Mouse (Mus musculus) neural tube, embryonic 13.5 days (tissue): Measurements from ENCODE around the gene Glg1. TPM values are rescaled to one million over a fixed set of nuclear protein-coding genes. Genes with fewer than 3 reads are reported as not detected.
"Not testable (repeated sequence)": the region's sequence is repeated elsewhere in the genome, so short reads cannot be mapped to it uniquely, and the experiment has no call there.

Experiments
- ATAC-seq: fragments of 200-750 bp; cut with Nextera tagmentation; 2 replicates; pipeline ENCODE4 v1.8.0; 2017; ENCODE audit warnings: low read depth, mild to moderate bottlenecking, moderate TSS enrichment, moderate library complexity
- H3K27ac ChIP-seq: fragments of 300-500 bp; sonication (generic); replicated peaks from 2 replicates; pipeline ENCODE4 v1.5.1; 2015; ENCODE audit warnings: moderate library complexity, mild to moderate bottlenecking, inconsistent platforms
- H3K27me3 ChIP-seq: fragments of 300-500 bp; sonication (generic); 2 replicates; pipeline ENCODE4 v1.6.1; 2015; ENCODE audit warnings: mild to moderate bottlenecking, inconsistent platforms
- H3K36me3 ChIP-seq: fragments of 300-500 bp; sonication (generic); 2 replicates; pipeline ENCODE4 v1.6.1; 2015; ENCODE audit warnings: mild to moderate bottlenecking, inconsistent platforms
- H3K4me1 ChIP-seq: fragments of 300-500 bp; sonication (generic); replicated peaks from 2 replicates; pipeline ENCODE4 v1.6.1; 2015; ENCODE audit warnings: inconsistent platforms
- H3K4me2 ChIP-seq: fragments of 300-500 bp; sonication (generic); 2 replicates; pipeline ENCODE4 v1.6.1; 2015; ENCODE audit warnings: inconsistent platforms, mild to moderate bottlenecking, moderate library complexity
- H3K4me3 ChIP-seq: fragments of 300-500 bp; sonication (generic); 2 replicates; pipeline ENCODE4 v1.5.1; 2015; ENCODE audit warnings: mild to moderate bottlenecking, inconsistent platforms
- H3K9ac ChIP-seq: fragments of 300-500 bp; sonication (generic); 2 replicates; pipeline ENCODE4 v1.6.1; 2015; ENCODE audit warnings: moderate library complexity, mild to moderate bottlenecking, inconsistent platforms
- H3K9me3 ChIP-seq: fragments of 300-500 bp; sonication (generic); 2 replicates; pipeline ENCODE4 v1.6.1; 2016; ENCODE audit warnings: inconsistent platforms
- WGBS: fragments of 180-500 bp; shearing (Covaris S2); methylation state at CpG from one replicate; pipeline ENCODE4 v1.1.7; 2015; 5-methylcytosine and 5-hydroxymethylcytosine counted together
- polyA plus RNA-seq: library from polyadenylated mRNA; unstranded; fragments of >200 nt; fragmentation: Nextera tagmentation; extraction: Ambion mirVana; gene quantifications from 2 replicates; pipeline ENCODE4 v1.2.1, GENCODE M21; 2015

The Glg1 gene
- polyA plus RNA-seq, result 69.5 and 83.4 TPM in 2 replicates

DNA sequence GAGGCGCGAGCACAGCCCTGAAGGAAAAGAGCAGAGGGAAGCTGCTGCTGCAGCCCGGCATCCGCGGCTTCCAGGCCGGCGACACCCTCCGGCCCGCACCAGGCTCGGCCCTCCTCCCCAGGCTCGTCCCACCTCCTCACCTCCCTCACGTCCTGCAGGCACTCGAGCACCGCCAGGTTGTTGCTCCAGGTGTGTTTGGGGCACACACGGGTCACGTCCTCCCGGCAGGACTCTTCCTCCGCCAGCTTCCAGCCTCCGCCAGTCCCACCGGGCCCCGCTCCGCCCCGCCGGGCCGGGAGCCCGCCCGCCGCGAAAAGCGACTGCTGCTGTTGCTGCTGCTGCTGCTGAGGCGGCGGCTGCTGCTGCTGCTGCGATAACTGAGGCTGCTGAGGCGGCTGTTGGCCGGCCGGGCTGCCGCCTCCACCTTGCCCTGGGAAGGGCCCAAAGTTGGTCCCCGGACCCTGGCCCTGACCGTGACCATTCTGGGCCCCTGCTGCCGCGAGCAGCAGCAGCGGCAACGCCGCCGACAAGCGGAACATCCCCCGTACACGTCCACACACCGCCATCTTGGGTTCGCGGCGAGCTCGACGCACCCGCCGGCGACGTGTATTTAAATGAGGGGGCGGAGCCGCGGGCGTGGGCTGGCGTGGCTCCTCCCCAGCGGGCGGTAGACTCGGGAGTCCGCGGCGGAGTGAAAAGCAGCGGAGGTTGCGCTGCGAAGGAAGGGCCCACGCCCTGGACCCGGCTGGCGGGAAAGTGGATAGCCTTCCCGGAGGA lies at the start of gene Glg1:
TSS of gene Glg1 (minus strand) at position 586 of the 777 bp plus-strand sequence.
- H3K9ac ChIP-seq, result peak within 1 kb of the TSS; percentile 96
- H3K4me3 ChIP-seq, result peak within 1 kb of the TSS; percentile 69
- ATAC-seq, result peak; percentile 96
- peaks cover 14% of the 10 kb centered on the region for H3K4me1 ChIP-seq
- no peaks in the 10 kb centered on the region for H3K27me3 ChIP-seq
- no peaks in the 10 kb centered on the region for H3K9me3 ChIP-seq
- 0 out of 2 replicates have a peak, but pooled peaks cover 4% of the 10 kb centered on the region for H3K36me3 ChIP-seq
- H3K27ac ChIP-seq, result peak within 1 kb of the TSS; percentile 99
- H3K4me2 ChIP-seq, result peak within 1 kb of the TSS; percentile 66
- under 1% methylated on average over 76 of the region's 76 CpGs for WGBS

DNA sequence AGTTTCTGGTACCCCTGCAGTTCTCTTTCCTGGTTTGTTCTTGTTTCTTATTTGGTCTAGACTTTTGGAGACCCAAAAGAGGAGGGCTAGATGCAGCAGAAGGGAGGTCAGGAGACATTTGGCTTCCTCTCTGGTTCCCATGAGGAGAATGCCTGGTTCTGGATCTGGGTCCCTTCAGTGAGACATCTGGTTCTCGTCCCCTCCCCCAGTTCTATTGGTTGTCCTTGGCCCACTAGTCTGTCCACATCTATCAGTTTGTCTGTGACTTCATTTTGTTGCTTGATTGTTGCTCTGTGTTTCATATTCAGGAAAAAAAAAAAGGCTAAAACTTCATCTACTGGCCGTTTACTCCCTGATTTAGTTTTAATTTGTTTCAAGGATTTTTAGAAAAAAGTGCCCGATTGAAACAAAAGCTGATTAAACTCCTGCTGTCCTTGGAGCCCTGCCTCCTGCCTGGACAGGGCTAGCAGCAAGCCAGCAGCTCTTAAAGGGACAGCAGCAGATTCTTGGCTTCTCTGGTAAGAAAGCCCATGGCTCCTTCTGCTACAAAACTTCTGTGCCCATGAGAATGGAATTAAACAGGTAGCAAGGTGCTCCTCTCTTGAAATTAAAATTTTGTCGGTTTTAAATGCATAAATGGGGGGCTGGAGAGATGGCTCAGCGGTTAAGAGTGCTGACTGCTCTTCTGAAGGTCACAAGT lies 46.2 kb upstream of the Glg1 start:
- no peak for ATAC-seq
- no peaks in the 10 kb centered on the region for H3K27me3 ChIP-seq
- H3K9ac ChIP-seq, result no peak overlapping the region
- H3K4me2 ChIP-seq, result no peak overlapping the region
- no peaks in the 10 kb centered on the region for H3K36me3 ChIP-seq
- 44% methylated on average over 5 of the region's 5 CpGs for WGBS
- no peak overlapping the region for H3K4me3 ChIP-seq
- no peaks in the 10 kb centered on the region for H3K9me3 ChIP-seq
- H3K27ac ChIP-seq, result no peak overlapping the region
- no peaks in the 10 kb centered on the region; the same call in 1 of the 2 replicates for H3K4me1 ChIP-seq

DNA sequence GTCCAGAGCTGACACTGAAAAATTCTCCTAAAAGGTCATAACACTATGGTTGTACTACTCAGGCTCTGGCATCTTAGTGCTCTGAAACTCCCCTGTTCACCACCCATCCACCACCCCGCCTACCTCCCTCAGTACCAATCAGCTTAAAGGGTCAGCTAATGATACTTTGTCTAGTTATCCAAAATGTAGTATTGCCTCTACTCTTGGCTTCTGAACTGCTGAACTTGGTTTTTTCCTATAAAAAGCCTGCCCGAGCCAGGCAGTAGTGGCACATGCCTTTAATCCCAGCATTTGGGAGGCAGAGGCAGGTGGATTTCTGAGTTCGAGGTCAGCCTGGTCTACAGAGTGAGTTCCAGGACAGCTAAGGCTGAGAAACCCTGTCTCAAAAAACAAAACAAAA lies 45.3 kb upstream of the Glg1 start:
- H3K9ac ChIP-seq, result no peak overlapping the region
- H3K27me3 ChIP-seq, result no peaks in the 10 kb centered on the region
- no peak for ATAC-seq
- H3K27ac ChIP-seq, result no peak overlapping the region
- H3K9me3 ChIP-seq, result no peaks in the 10 kb centered on the region
- H3K4me3 ChIP-seq, result no peak overlapping the region
- H3K36me3 ChIP-seq, result no peaks in the 10 kb centered on the region
- WGBS, result 93% methylated on average over 3 of the region's 3 CpGs
- peaks cover 2% of the 10 kb centered on the region for H3K4me1 ChIP-seq
- H3K4me2 ChIP-seq, result no peak overlapping the region

DNA sequence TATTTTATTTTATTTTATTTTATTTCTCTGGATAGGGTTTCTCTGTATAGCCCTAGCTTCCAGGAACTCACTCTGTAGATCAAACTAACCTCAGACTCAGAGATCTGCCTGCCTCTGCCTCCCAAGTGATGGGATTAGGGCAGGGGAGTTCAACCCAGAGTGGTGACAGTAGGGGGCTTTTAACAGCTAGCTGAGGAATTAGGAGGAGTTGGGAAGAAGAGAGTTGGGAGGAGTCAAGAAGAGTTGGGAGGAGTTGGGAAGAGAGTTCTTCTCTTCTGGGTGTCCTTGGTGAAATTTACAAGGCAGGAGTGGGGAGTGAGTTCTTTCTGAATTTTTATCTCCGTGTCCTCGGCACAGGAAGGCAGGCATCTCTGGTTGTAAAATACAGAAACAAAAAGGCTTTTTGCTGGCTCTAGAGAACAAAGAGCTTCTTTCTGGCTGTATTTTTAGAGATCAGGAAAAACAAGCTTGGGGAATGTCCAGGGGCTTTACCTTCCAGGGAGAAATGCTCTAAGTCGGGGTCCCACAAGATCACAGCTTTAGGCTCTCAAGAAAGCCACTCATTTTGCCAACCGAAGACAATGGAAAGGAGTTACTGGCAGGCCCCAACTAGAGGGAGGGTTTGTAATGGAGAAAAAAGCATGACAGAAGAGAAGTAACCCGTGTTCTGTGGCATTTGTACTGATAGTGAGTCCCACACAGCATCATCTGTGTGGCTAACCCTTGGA lies 44.2 kb upstream of the Glg1 start:
- H3K9me3 ChIP-seq, H3K36me3 ChIP-seq, ATAC-seq, H3K27me3 ChIP-seq, H3K9ac ChIP-seq, H3K4me3 ChIP-seq, H3K4me2 ChIP-seq, H3K27ac ChIP-seq: not testable (repeated sequence)
- WGBS, result 66% methylated on average over 5 of the region's 5 CpGs
- peaks cover 12% of the 10 kb centered on the region for H3K4me1 ChIP-seq

DNA sequence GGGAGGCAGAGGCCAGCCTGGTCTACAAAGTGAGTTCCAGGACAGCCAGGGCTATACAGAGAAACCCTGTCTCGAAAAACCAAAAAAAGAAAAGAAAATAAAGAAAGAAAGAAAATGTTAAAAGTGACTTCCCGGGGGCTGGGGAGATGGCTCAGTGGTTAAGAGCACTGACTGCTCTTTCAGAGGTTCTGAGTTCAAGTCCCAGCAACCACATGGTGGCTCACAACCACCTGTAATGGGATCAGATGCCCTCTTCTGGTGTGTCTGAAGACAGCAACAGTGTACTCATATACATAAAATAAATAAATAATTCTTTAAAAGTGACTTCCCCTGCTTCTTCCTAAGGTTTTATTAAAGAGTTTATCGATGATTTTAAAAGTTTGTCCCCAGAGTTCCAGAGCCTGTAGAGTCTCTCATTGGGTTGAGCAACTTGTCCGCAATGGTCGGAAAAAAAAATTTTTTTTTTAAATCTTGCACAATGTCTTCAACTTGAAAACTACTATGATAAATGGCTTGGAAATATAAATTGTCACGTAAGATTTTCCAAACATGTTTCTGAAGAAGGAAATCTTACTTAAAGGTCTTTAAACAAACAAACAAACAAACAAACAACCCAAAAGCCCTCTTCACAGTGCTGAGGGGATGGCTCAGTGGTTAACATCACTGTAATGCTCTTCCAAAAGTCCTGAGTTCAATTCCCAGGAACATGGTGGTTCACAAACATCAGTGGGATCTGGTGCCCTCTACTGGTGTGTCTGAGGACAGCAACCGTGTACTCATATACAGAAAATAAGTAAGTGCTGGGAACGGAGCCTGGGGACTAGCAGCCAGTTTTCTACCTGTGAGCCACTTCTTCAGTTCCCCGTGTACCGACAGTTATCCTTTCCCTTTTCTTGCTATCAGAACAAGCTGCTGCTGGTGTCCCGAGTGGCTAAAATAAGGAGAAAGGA lies 41.9 kb upstream of the Glg1 start:
- H3K27me3 ChIP-seq, result no peaks in the 10 kb centered on the region
- H3K4me3 ChIP-seq, result peak overlapping the region; percentile 97
- no peak overlapping the region for H3K27ac ChIP-seq
- WGBS, result 69% methylated on average over 11 of the region's 11 CpGs
- no peak for ATAC-seq
- peak overlapping the region; percentile 46 for H3K4me2 ChIP-seq
- H3K36me3 ChIP-seq, result peaks cover 11% of the 10 kb centered on the region
- no peaks in the 10 kb centered on the region for H3K9me3 ChIP-seq
- no peak overlapping the region for H3K9ac ChIP-seq
- peaks cover 17% of the 10 kb centered on the region for H3K4me1 ChIP-seq

DNA sequence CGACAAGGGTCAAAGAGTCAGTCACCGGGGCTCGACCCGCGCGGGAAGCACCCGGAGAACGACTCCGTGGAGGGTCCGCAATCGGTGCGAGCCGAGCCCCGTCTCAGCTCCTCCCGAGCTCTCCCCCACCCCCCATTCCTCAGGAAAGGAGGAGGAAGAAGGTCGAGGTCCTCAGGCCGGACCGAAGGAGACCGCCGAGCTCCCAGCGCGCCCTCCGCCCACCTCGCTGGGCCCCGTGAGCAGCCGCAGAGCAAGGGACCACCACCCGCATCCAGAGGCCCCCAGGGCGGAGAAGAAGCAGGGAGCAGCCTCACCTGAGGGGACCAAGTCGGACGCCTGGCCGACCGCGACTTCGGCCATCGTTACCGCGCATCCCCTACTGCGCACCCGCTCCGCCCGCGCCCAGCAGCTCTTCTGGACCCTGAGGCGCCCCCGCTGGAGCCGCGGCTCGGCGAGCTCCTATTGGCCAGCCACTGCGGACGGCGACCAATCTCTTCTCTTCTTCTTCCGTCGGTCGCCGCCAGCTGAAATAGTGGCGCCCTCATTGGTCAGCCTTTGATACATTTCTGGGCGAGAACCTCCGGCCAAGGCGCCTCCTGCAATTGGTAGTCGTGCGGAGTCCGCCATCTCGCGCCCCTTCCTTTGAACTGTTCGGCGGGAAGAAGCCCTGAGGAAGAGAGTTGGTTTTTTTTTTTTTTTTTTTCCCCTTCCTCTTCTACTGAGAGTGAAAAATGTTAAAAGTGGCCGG lies 41.0 kb upstream of the Glg1 start, which contains the start of gene Rfwd3:
TSS of gene Rfwd3 (minus strand) at position 402 of the 748 bp plus-strand sequence.
- ATAC-seq, result peak; percentile 99
- under 1% methylated on average over 66 of the region's 67 CpGs for WGBS
- Histone ChIP-seq H3K4me1 (peaks cover 17% of the 10 kb centered on the region), H3K9me3 (no peaks in the 10 kb centered on the region), H3K36me3 (peaks cover 18% of the 10 kb centered on the region), H3K27me3 (no peaks in the 10 kb centered on the region), H3K9ac (peak within 1 kb of the TSS; percentile 91), H3K27ac (peak within 1 kb of the TSS; percentile 85), H3K4me2 (peak within 1 kb of the TSS; percentile 82), H3K4me3 (peak within 1 kb of the TSS; percentile 97)

DNA sequence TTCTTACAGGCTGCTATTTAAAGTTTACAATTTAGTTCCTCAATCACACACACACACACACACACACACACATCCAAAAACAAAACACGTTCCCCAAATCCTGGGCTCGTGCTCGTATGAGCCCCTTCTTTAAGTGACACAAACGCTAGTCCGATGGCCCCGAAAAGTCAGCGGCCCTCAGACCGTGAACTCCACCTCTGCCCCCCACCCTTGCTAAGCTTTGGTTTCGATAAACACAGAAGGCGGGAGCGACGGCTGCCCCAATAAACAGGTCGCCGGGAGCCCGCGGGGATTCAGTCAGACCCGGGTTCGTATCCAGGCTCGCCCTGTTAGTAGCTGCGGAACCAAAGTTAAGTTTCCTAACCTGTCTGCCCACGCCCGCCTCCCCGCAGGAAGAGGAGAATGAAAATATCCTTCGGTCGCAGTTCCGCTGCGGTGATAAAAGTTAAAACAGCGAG lies 40.4 kb upstream of the Glg1 start:
- peaks cover 22% of the 10 kb centered on the region for H3K36me3 ChIP-seq
- ATAC-seq, result 0 out of 2 replicates have a peak, but pooled peaks have one; percentile 8
- peak overlapping the region; percentile 97 for H3K4me3 ChIP-seq
- under 1% methylated on average over 28 of the region's 28 CpGs for WGBS
- no peaks in the 10 kb centered on the region for H3K27me3 ChIP-seq
- H3K9ac ChIP-seq, result peak overlapping the region; percentile 91
- peaks cover 17% of the 10 kb centered on the region for H3K4me1 ChIP-seq
- peak overlapping the region; percentile 85 for H3K27ac ChIP-seq
- H3K4me2 ChIP-seq, result peak overlapping the region; percentile 82
- H3K9me3 ChIP-seq, result no peaks in the 10 kb centered on the region

DNA sequence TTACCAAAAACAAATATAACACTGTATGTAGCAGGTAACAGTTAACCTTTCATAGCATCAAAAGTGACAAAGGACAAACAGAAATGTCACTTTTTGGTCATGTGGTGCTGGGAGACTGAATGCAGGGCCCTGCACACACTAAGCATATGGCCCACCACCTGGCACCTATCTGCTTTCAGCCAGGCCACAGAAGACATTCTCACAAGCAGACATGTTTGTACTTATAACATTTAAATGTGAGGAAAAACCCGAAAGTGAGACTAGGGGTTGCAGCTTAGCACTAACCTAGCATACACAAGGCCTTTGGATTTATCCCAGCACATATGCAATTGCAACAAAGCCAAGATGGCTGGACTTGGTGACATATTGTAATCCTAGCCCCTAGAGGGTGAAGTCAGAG lies 39.0 kb upstream of the Glg1 start:
- peaks cover 36% of the 10 kb centered on the region for H3K36me3 ChIP-seq
- H3K4me3 ChIP-seq, result no peak overlapping the region
- H3K4me2 ChIP-seq, result 0 out of 2 replicates have a peak overlapping the region, but pooled peaks have one; percentile 82
- H3K27ac ChIP-seq, result no peak overlapping the region
- no peaks in the 10 kb centered on the region for H3K9me3 ChIP-seq
- WGBS, result 93% methylated on average over 1 of the region's 1 CpGs
- H3K27me3 ChIP-seq, result no peaks in the 10 kb centered on the region
- no peak for ATAC-seq
- H3K9ac ChIP-seq, result 0 out of 2 replicates have a peak overlapping the region, but pooled peaks have one; percentile 26
- peaks cover 17% of the 10 kb centered on the region for H3K4me1 ChIP-seq

DNA sequence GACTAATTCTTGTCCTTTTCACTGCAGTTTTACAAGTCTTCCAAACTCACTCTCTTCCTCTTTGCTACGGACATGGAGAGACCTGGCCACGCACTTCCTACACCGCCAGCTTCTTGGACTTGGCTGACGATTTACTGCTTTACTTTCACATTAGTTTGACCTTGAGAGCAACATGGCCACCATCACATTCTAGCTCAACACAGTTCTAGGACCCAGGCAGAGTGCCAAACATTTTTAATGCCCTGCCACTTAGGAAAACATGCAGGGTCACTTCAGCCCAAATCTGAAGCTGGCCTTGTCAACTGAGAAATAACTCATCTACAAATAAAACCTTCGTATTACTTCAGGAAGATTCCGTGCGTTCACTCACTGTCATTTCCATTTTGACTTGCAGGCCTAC lies 32.7 kb upstream of the Glg1 start:
- Histone ChIP-seq H3K27ac (no peak overlapping the region), H3K4me1 (no peaks in the 10 kb centered on the region), H3K9ac (no peak overlapping the region), H3K27me3 (no peaks in the 10 kb centered on the region), H3K9me3 (no peaks in the 10 kb centered on the region), H3K36me3 (peaks cover 87% of the 10 kb centered on the region), H3K4me2 (no peak overlapping the region), H3K4me3 (no peak overlapping the region)
- ATAC-seq, result no peak
- WGBS, result 92% methylated on average over 7 of the region's 7 CpGs

DNA sequence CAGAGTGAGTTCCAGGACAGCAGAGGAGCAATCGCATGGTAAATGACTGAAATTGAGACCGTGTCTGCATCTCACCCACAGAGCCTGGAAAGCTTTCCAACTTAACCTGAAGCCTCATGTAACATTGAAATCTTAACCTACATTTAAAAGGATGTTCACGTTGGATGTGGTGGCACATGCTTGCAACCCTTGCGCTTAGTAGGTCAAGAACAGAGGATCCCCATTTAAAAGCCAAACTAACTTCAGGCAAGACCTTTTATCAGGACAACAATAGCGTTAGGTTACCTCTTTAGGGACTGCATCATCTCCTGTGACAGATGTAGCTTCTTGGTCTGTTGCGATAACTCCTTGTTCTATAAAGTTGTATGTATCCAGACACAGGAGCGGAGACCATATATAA lies 31.6 kb upstream of the Glg1 start:
- H3K4me3 ChIP-seq, result no peak overlapping the region
- H3K9me3 ChIP-seq, result no peaks in the 10 kb centered on the region
- ATAC-seq, result no peak
- H3K36me3 ChIP-seq, result peaks cover 89% of the 10 kb centered on the region
- no peak overlapping the region for H3K4me2 ChIP-seq
- H3K4me1 ChIP-seq, result no peaks in the 10 kb centered on the region
- WGBS, result 96% methylated on average over 7 of the region's 7 CpGs
- no peak overlapping the region for H3K9ac ChIP-seq
- no peaks in the 10 kb centered on the region for H3K27me3 ChIP-seq
- H3K27ac ChIP-seq, result no peak overlapping the region
